Mouse (Mus musculus): ENCODE measurements around the gene Uggt2. TPM values are rescaled to one million over a fixed set of nuclear protein-coding genes. Genes with fewer than 3 reads are reported as not detected.
"Not testable (repeated sequence)": the region's sequence is repeated elsewhere in the genome, so short reads cannot be mapped to it uniquely, and the experiment has no call there.

Uggt2 gene
- polyA plus RNA-seq, 1 experiment from 2014 or later = 20.3 TPM

- 84% methylated on average over 9 of the region's 9 CpGs for WGBS
- Histone ChIP-seq H3K36me3 (peaks cover 28% of the 10 kb centered on the region), H3K4me3 (no peak overlapping the region), H3K9me3 (no peaks in the 10 kb centered on the region), H3K27me3 (no peaks in the 10 kb centered on the region), H3K4me2 (no peak overlapping the region), H3K9ac (no peak overlapping the region), H3K27ac (no peak overlapping the region), H3K4me1 (no peaks in the 10 kb centered on the region)
- no peak for ATAC-seq (ENCODE audit: borderline replicate concordance, extremely low read depth, low FRiP score, low TSS enrichment)
These were observed 103.9 kb downstream of the Uggt2 start for GRCm38 (mm10) chr14:118995226-118995925.

DNA sequence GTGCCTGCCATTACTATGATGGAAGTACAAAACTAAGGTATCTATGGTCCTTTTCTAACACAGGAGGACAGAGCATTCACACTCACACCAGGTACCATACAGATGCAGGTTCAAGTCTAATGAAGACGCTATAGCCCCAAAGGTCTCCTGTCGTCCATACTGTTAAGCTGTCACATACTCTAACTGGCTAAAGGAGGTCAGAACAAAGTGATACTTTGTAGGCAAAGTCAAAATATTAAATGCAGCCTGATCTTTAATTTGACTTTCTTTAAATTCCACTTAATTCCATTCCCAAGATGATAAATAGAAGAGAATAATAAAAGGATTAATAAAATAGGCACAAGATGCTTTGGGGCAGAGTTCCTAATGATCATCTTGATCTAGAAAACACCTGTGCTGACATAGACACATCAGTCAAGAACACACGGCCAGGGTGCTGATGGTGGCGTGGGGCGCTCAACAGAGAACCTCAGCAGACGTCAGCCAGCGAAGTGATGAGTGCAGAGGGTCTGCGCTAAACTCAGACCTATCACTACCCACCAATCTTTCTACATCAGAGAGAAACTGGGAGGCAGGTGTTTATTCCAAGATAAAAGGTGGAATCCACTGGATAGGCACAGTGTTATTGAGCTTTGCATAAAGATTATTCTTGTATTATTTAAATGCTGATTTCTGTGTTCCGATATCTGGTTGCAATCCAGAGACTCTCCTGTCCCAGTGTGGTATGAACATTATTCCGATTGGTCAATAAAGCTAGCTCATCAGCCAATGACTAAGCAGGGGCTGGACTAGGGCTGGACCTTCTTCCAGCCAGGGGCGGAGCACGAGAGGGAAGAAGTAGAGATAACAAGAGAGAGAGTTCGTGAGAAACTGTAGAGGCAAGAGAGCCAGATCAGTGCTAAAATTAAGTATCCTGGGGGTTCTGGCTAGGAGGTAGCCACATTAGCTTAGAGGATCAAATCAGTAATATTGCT lies 111.4 kb downstream of the Uggt2 start:
- Histone ChIP-seq H3K36me3 (peaks cover 28% of the 10 kb centered on the region), H3K4me2 (no peak overlapping the region), H3K27me3 (no peaks in the 10 kb centered on the region), H3K4me1 (no peaks in the 10 kb centered on the region), H3K27ac (no peak overlapping the region), H3K9ac (no peak overlapping the region), H3K4me3 (no peak overlapping the region), H3K9me3 (no peaks in the 10 kb centered on the region)
- 51% methylated on average over 13 of the region's 13 CpGs for WGBS
- ATAC-seq (ENCODE audit: borderline replicate concordance, extremely low read depth, low FRiP score, low TSS enrichment) = peak; percentile 65; the same call in 1 of the 2 replicates

DNA sequence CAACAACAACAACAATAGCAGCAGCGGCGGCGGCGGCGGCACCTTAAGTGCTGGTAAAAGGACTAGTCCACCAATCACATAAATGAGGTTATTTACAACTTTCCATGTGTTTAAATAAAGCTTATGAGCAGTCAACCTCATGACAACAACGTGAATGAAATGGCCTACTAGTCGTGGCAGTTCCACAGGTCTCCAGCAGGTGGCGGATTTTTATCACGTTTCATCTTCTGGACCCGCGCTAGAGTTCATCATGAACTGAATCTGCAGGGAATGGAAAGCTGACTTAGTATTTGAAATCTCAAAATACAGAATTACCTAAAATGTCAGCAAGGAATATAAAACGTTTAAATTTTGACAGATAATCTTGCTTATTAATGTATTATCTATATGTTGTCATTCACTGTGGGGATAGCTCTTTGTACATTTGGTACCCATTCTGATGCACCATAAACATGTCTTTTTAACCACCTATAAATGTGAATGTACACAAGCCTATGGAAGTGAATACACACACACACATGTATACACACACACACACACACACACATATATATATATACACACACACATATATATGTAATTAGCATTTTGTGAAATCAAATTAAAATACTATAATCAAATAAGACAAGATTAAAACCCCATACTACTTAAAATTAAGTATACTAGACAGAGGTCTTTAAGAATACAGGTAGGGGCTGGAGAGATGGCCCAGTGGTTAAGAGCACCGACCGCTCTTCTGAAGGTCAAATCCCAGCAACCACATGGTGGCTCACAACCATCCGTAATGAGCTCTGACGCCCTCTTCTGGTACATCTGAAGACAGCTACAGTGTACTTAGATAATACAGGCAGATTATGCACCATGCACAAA lies 112.3 kb downstream of the Uggt2 start:
- Histone ChIP-seq H3K4me1 (no peaks in the 10 kb centered on the region), H3K27me3 (no peaks in the 10 kb centered on the region), H3K4me2 (no peak overlapping the region), H3K27ac (no peak overlapping the region), H3K9ac (no peak overlapping the region), H3K4me3 (no peak overlapping the region), H3K9me3 (no peaks in the 10 kb centered on the region), H3K36me3 (peaks cover 24% of the 10 kb centered on the region; the same call in 1 of the 2 replicates)
- no peak for ATAC-seq (ENCODE audit: borderline replicate concordance, extremely low read depth, low FRiP score, low TSS enrichment)
- 42% methylated on average over 16 of the region's 16 CpGs for WGBS

DNA sequence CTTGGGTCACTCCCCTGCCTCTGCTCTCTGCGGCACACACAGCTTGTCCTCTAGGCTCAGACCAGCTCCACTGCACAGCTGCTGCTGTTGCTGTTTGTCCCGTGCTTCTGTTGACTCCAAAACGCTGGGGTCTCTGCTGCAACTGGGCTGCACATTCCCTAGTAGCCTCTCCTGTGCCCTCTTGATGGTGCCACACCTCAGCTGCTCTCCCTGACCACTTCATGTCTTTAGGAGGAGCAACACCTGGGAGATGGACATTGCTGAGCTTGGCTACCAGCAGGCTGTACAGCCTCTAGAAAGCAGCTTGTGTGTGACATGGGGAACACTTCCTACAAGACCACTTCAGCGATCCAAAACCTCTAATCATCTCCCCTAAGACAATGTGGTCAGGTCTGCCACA lies 115.1 kb downstream of the Uggt2 start:
- Histone ChIP-seq H3K4me2 (no peak overlapping the region), H3K27me3 (no peaks in the 10 kb centered on the region), H3K9me3 (no peaks in the 10 kb centered on the region), H3K36me3 (peaks cover 41% of the 10 kb centered on the region), H3K9ac (no peak overlapping the region), H3K4me1 (no peaks in the 10 kb centered on the region), H3K27ac (no peak overlapping the region), H3K4me3 (no peak overlapping the region)
- 81% methylated on average over 4 of the region's 4 CpGs for WGBS
- no peak for ATAC-seq (ENCODE audit: borderline replicate concordance, extremely low read depth, low FRiP score, low TSS enrichment)

DNA sequence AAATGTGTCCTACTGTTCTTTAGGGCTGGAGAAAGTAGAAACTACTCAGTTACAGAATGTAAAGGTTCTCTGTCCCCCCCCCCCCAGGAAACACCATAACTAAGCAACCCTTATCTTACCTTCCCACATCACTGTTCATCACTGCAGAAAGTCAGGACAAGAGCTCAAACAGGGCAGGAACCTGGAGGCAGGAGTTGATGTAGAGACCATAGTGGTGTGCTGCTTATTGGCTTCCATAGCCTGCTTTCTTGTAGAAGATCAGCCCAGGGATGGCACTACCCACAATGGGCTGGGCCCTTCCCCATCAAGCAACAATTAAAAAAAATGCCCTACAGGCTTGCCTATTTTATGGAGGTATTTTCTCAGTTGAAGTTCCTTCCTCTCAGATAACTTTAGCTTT lies 115.8 kb downstream of the Uggt2 start:
- no peak for ATAC-seq (ENCODE audit: borderline replicate concordance, extremely low read depth, low FRiP score, low TSS enrichment)
- H3K4me1 ChIP-seq = no peaks in the 10 kb centered on the region
- H3K9me3 ChIP-seq = no peaks in the 10 kb centered on the region
- no peak overlapping the region for H3K4me2 ChIP-seq
- peaks cover 47% of the 10 kb centered on the region for H3K36me3 ChIP-seq
- H3K4me3 ChIP-seq = no peak overlapping the region
- no peak overlapping the region for H3K9ac ChIP-seq
- H3K27me3 ChIP-seq = no peaks in the 10 kb centered on the region
- no peak overlapping the region for H3K27ac ChIP-seq

DNA sequence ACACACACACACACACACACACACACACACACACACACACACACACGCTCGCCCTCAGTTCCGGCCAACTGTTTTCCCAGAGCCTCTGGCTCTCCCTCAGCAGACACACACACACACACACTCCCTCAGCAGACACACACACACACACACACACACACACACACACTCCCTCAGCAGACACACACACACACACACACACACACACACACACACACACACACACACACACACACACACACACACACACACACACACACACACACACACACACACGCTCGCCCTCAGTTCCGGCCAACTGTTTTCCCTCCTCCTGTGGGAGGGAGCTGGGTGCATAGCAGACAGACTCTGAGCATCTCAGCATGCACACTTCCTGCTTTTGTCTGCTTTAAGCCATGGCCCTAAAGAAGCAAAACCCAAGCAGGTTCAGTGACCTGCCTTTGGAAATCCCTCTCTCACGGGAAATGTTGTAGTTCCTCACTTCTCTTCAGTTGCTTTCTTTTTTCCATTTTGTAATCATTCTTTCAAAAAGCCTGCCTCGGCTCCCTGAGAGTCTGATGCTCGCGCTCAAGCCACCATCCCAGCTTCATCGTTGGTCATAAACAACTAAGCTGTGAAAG lies 116.7 kb downstream of the Uggt2 start:
- not testable (repeated sequence) for H3K4me2 ChIP-seq; H3K4me1 ChIP-seq; H3K9me3 ChIP-seq; ATAC-seq (ENCODE audit: borderline replicate concordance, extremely low read depth, low FRiP score, low TSS enrichment); H3K9ac ChIP-seq; H3K27me3 ChIP-seq; H3K4me3 ChIP-seq
- Histone ChIP-seq H3K36me3 (peaks cover 55% of the 10 kb centered on the region), H3K27ac (peak overlapping the region; percentile 6; the same call in 1 of the 2 replicates)
- 65% methylated on average over 8 of the region's 11 CpGs for WGBS

GRCm38 (mm10) chr14:118981711-118982428 lies 117.4 kb downstream of the Uggt2 start:
- H3K27me3 ChIP-seq; H3K27ac ChIP-seq; H3K4me1 ChIP-seq; ATAC-seq (ENCODE audit: borderline replicate concordance, extremely low read depth, low FRiP score, low TSS enrichment); H3K9ac ChIP-seq; H3K4me2 ChIP-seq; H3K9me3 ChIP-seq; H3K4me3 ChIP-seq: not testable (repeated sequence)
- peaks cover 62% of the 10 kb centered on the region for H3K36me3 ChIP-seq
- WGBS = 71% methylated on average over 5 of the region's 6 CpGs

- Histone ChIP-seq H3K4me3 (no peak overlapping the region), H3K4me2 (no peak overlapping the region), H3K27me3 (no peaks in the 10 kb centered on the region), H3K9ac (no peak overlapping the region), H3K9me3 (no peaks in the 10 kb centered on the region), H3K4me1 (no peaks in the 10 kb centered on the region), H3K36me3 (peaks cover 71% of the 10 kb centered on the region), H3K27ac (no peak overlapping the region)
- ATAC-seq (ENCODE audit: borderline replicate concordance, extremely low read depth, low FRiP score, low TSS enrichment) = no peak
- WGBS = 75% methylated on average over 8 of the region's 8 CpGs
These were observed 118.3 kb downstream of the Uggt2 start for GRCm38 (mm10) chr14:118980890-118981289.

DNA sequence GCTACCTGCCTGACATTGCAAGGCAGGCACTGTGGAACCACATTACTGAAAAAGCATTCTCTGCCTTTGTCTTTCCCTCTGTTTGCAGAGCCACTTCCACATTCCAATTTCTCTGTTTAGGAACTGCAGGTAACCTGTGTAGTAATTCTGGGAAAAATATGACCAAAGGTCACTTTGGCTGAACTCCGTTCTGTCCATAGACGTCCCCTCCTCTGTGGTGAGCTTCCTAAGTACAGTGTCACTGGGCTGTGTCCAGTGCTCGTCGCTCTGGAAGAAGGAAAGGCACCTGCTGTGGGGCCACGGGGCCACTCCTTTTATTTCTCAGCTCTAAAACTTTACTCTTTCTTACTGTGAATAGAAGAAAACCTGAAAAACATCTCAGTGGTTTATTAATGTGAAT lies 118.9 kb downstream of the Uggt2 start:
- H3K27me3 ChIP-seq = no peaks in the 10 kb centered on the region
- no peak overlapping the region for H3K9ac ChIP-seq
- no peak overlapping the region for H3K4me3 ChIP-seq
- peaks cover 71% of the 10 kb centered on the region for H3K36me3 ChIP-seq
- no peaks in the 10 kb centered on the region for H3K9me3 ChIP-seq
- WGBS = 76% methylated on average over 5 of the region's 5 CpGs
- H3K4me2 ChIP-seq = no peak overlapping the region
- ATAC-seq (ENCODE audit: borderline replicate concordance, extremely low read depth, low FRiP score, low TSS enrichment) = no peak
- no peak overlapping the region for H3K27ac ChIP-seq
- no peaks in the 10 kb centered on the region for H3K4me1 ChIP-seq

DNA sequence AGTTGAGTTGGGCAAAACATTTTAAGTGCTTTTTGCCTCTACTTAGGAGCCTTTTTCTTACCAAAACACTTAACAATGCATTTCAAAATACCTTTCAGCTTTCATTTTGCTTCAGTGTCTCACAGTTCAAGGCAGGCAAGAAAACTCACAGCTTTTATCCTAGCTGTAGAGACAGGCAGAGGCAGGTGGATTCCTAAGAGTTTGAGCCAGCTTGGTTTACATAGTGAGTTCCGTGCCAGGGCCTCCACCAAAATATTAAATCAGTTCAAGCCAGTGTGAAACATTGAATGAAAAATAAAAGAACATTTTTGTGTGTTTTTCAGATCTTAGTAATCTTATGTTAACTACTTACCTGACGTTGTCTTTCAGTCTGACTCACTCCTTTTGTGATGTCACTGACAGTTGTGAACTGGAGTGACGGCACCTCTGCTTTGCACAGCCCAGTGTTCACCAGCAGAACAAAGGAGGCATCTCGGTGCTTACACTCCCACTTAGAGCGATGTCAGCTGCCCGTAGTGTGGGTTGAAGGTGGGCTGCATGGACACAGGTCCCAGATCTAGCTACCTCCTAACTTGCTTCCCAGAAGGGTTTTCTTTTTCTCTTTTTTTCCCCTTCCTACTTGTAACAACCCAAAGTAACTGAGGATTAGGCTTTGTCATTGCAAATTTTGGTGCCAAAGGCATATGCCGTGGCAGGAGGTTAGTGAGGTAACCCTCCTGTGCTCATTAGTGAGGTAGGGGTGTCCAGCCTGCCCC lies 119.5 kb downstream of the Uggt2 start:
- H3K4me2 ChIP-seq = no peak overlapping the region
- H3K27me3 ChIP-seq = no peaks in the 10 kb centered on the region
- no peak for ATAC-seq (ENCODE audit: borderline replicate concordance, extremely low read depth, low FRiP score, low TSS enrichment)
- peaks cover 73% of the 10 kb centered on the region for H3K36me3 ChIP-seq
- H3K9ac ChIP-seq = no peak overlapping the region
- no peak overlapping the region for H3K27ac ChIP-seq
- H3K4me3 ChIP-seq = no peak overlapping the region
- no peaks in the 10 kb centered on the region for H3K4me1 ChIP-seq
- WGBS = 80% methylated on average over 7 of the region's 7 CpGs
- no peaks in the 10 kb centered on the region for H3K9me3 ChIP-seq

Measured in lung, embryonic 15.5 days (tissue).